Mouse (Mus musculus): ENCODE data around the gene Eif2ak3. TPM values are rescaled to one million over a fixed set of nuclear protein-coding genes. Genes with fewer than 3 reads are reported as not detected.

Gene Eif2ak3
- 17.2 and 20.2 TPM in 2 replicates for polyA plus RNA-seq (2012; rRNA removed)

DNA sequence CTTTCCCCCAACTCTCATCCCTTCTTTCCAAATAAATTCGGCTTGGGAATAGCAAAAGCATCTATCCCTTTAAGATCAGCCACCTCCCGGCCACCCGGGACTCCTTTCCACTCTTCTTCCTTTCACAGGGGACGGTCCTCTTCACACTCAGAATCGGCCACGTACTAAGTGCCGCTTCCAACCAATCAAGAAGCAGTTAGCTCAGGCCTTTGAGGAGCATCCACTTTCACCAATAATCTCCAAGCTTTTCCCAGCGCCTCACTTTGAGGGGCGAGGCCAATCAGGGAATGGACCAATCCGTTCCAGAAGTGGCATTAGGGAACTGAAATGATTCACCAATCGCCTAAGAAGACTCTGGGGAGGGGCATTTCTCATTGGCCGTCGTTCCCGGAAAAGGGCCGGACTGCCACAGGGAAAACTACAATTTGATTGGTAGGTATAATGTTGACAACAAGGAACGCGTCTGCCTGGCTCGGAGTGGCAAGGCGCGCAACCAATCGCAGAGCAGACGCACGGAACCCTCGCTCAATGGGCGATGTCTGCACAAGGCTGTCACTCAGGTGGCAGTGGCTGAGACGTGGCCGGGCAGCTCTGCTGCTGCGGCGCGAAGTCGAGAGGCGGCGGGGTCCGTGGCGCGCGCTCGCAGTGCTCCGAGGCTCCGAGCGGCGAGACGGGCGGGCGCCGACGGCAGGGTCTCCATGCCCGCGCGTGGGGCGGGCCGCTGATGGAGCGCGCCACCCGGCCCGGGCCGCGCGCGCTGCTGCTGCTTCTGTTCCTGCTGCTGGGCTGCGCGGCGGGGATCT is at the start of gene Eif2ak3:
Gene Eif2ak3 (plus strand): TSS at position 514 of the 803 bp plus-strand sequence.
- TF ChIP-seq CTCF (IDR thresholded peaks at IDR 0.05; ENCODE audit: borderline replicate concordance, extremely low read depth, insufficient read depth, insufficient read length) (no peak), POLR2A (IDR thresholded peaks at IDR 0.05; ENCODE audit: borderline replicate concordance, extremely low read depth, insufficient read depth, insufficient read length, poor library complexity, severe bottlenecking) (peak; percentile 61)
- peak; percentile 100 for DNase-seq (ENCODE audit: low read depth)

DNA sequence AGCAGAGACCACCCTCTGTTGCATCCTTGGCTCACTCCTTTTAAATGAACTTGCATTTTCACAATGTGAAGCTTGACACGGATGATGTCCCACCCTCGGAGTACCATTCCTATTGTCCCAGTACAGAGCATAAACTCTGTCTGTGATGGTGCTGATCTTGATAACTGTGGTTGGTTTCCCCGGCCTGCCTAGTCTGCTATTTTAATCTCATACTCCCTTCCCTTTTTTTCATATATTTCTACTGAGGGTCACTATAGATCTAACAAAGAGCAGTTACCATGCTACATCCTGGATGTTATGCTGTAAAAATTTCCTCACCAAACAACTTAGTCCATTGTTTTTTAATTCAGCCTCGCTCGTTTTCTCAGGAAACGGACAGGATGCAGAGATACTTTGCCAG is 47.4 kb upstream of the Eif2ak3 start:
- no peak for DNase-seq (ENCODE audit: low read depth)
- TF ChIP-seq POLR2A (IDR thresholded peaks at IDR 0.05; ENCODE audit: borderline replicate concordance, extremely low read depth, insufficient read depth, insufficient read length, poor library complexity, severe bottlenecking), result no peak
- TF ChIP-seq CTCF (IDR thresholded peaks at IDR 0.05; ENCODE audit: borderline replicate concordance, extremely low read depth, insufficient read depth, insufficient read length), result no peak

GRCm38 (mm10) chr6:70797581-70798251 is 46.6 kb upstream of the Eif2ak3 start:
- DNase-seq (ENCODE audit: low read depth), result peak; percentile 60
- TF ChIP-seq CTCF (IDR thresholded peaks at IDR 0.05; ENCODE audit: borderline replicate concordance, extremely low read depth, insufficient read depth, insufficient read length) (peak; percentile 82), POLR2A (IDR thresholded peaks at IDR 0.05; ENCODE audit: borderline replicate concordance, extremely low read depth, insufficient read depth, insufficient read length, poor library complexity, severe bottlenecking) (no peak)

DNA sequence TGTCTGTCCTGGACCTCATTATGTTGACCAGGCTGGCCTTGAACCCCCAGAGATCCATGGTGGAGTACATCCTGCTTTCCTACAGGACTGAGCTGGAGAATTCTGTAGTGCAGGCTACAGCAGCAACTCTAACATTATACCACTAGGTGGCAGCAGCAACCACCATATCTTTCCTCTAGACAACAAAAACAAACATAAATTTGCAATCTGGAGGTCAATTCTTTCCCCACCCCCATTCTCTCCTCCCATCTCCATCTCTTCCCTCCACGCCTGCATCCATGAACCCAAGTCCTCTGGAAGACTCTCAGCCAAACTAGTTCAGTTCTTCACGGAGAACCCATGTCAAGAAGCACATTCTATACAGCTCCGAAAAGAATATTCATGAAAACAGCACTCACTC is 39.7 kb upstream of the Eif2ak3 start:
- peak; percentile 64; the same call in 1 of the 2 replicates for TF ChIP-seq CTCF (IDR thresholded peaks at IDR 0.05; ENCODE audit: borderline replicate concordance, extremely low read depth, insufficient read depth, insufficient read length)
- TF ChIP-seq POLR2A (IDR thresholded peaks at IDR 0.05; ENCODE audit: borderline replicate concordance, extremely low read depth, insufficient read depth, insufficient read length, poor library complexity, severe bottlenecking), result no peak
- peak; percentile 80 for DNase-seq (ENCODE audit: low read depth)

GRCm38 (mm10) chr6:70805267-70805666 is 39.0 kb upstream of the Eif2ak3 start:
- TF ChIP-seq POLR2A (IDR thresholded peaks at IDR 0.05; ENCODE audit: borderline replicate concordance, extremely low read depth, insufficient read depth, insufficient read length, poor library complexity, severe bottlenecking), result no peak
- TF ChIP-seq CTCF (IDR thresholded peaks at IDR 0.05; ENCODE audit: borderline replicate concordance, extremely low read depth, insufficient read depth, insufficient read length), result peak; percentile 66; the same call in 1 of the 2 replicates
- peak; percentile 76 for DNase-seq (ENCODE audit: low read depth)

GRCm38 (mm10) chr6:70805820-70806513 is 38.3 kb upstream of the Eif2ak3 start:
- TF ChIP-seq CTCF (IDR thresholded peaks at IDR 0.05; ENCODE audit: borderline replicate concordance, extremely low read depth, insufficient read depth, insufficient read length) (peak; percentile 79; the same call in 1 of the 2 replicates), POLR2A (IDR thresholded peaks at IDR 0.05; ENCODE audit: borderline replicate concordance, extremely low read depth, insufficient read depth, insufficient read length, poor library complexity, severe bottlenecking) (no peak)

DNA sequence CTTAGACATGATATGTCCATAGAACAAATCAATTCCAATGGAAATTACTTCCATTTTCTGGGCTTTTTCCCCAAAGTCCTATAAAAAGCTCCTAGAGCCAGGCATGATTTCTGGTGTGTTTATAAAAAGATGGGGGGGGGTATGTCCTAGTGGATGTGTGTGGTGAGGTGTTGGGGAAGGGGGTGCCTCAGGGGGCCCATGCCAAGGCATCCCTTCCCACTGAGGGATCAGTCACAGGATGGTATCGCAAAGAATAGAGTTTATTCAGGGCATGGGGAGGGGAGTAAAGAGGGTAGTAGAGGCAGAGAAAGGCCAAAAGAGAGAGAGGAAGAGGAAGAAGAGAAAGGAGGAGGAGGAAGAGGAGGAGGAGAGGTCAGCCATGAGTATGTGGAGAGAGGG is 37.8 kb upstream of the Eif2ak3 start:
- TF ChIP-seq POLR2A (IDR thresholded peaks at IDR 0.05; ENCODE audit: borderline replicate concordance, extremely low read depth, insufficient read depth, insufficient read length, poor library complexity, severe bottlenecking) (no peak), CTCF (IDR thresholded peaks at IDR 0.05; ENCODE audit: borderline replicate concordance, extremely low read depth, insufficient read depth, insufficient read length) (no peak)
- no peak for DNase-seq (ENCODE audit: low read depth)

More at GRCm38 (mm10) chr6:70805820-70806513, 38.3 kb upstream of the Eif2ak3 start:
- DNase-seq (ENCODE audit: low read depth), result peak; percentile 85

DNA sequence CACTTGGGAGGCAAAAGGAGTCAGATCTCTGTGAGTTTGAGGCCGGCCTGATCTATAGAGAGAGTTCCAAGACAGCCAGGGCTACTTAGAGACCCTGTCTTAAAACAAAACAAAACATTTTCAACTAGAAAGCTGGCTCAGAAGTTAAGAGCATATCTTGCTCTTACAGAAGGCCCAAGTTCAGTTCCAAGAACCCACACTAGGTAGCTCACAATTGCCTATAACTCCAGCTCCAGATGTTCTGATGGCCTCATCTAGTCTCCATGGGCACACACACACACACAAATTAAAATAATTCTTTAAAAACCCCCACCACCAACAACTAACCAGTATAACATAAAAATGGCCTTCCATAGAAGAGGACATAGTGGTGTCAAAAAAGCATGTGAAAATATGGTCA is 33.8 kb upstream of the Eif2ak3 start:
- DNase-seq (ENCODE audit: low read depth), result no peak

DNA sequence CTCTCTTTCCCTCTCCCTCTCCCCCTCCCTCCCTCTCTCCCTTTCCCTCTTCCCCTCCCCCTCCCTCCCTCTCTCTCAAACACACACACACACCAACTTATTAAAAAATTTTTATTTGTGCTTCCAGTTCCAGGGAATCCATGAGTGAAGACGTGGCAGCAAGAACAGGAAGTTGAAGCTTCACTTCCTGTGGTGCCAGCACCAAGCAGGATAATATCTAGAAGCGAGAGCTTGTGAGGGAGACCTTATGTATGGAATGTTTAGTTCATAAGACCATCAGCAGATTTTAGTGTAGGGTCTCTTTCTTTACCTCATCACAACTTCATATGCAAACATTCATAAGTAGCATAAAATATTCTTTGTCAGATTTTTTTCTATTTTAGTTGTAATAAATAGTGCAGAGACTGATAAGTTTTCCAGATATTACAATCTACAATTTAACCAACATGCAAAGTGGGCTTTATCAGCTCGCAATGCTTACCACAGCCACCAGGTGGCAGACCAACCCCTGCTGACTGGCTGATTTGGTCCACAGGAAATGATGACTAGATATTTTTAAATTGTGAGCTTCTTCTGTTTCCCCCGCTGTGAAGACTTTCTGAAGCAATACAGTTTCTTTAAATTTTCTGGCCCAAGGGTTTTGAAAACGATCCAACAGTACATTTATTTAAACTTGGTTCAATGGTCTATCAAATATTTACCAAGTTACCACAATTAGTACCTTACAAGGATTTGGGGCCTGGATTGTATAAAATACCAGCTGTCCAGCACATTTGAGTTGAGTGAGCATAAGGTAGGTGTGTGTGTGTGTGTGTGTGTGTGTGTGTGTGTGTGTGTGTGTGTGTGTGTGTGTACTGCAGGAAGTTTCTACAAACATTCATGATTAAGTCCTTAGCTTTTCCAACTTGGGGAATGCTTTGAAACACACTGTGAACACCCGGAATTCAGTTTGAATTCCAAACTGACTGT is 32.5 kb upstream of the Eif2ak3 start:
- peak; percentile 82 for DNase-seq (ENCODE audit: low read depth)
- TF ChIP-seq CTCF (IDR thresholded peaks at IDR 0.05; ENCODE audit: borderline replicate concordance, extremely low read depth, insufficient read depth, insufficient read length) (peak; percentile 92), POLR2A (IDR thresholded peaks at IDR 0.05; ENCODE audit: borderline replicate concordance, extremely low read depth, insufficient read depth, insufficient read length, poor library complexity, severe bottlenecking) (no peak)

More for the DNA sequence above, 33.8 kb upstream of the Eif2ak3 start:
- TF ChIP-seq POLR2A (IDR thresholded peaks at IDR 0.05; ENCODE audit: borderline replicate concordance, extremely low read depth, insufficient read depth, insufficient read length, poor library complexity, severe bottlenecking) (no peak), CTCF (IDR thresholded peaks at IDR 0.05; ENCODE audit: borderline replicate concordance, extremely low read depth, insufficient read depth, insufficient read length) (no peak)

GRCm38 (mm10) chr6:70812526-70812895 is 31.8 kb upstream of the Eif2ak3 start:
- DNase-seq (ENCODE audit: low read depth), result no peak
- TF ChIP-seq CTCF (IDR thresholded peaks at IDR 0.05; ENCODE audit: borderline replicate concordance, extremely low read depth, insufficient read depth, insufficient read length) (no peak), POLR2A (IDR thresholded peaks at IDR 0.05; ENCODE audit: borderline replicate concordance, extremely low read depth, insufficient read depth, insufficient read length, poor library complexity, severe bottlenecking) (no peak)

All from brain, embryonic 14.5 days (tissue).